8 mouse cellular contexts compared by ENCODE assay signal in the genomic region with DNA sequence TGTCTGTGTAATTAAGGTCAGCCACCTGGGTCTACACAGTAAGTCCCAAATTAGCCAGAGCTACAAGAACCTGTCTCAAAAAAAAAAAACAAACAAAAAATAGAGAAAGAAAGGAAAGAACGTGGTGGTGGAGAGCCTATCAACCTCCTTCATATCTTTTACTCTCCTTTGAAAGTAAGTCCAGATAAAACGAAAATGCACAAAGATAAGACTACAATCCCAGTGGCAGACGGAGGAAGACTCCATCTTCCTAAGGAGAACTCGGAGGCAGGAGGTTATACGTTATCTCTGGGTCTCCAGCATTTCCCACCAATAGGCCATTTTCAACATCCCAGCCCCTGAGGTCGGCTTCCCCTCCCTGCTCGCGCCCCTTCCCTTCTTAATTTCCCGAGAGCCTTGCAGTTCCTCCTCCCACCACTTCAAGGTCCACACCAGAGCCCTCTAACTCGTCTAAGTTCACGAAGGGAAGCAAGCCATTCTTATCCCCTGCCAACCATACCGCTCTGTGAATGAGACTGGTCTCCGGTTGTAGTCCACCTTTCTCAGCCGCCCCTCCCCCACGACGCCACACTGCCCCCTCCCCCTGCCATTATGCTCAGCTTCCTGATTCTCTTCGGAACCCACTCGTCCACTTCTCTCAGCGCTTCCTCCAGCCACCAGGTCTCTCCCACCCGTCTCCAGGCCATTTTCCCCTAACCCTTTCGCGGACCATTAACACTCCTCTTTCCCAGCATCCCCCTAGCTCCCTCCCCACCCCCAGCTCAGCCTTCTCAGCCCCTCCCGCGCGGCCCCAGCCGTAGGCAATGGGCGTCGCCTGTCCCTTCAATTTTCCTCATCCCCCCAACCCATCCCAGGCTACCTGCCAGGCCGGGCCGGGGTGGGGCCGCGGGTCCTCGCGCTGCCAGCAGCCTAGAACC. TPM values are rescaled to one million over a fixed set of nuclear protein-coding genes. Genes with fewer than 3 reads are reported as not detected.
DNase-seq lines count a peak whose midpoint lies in the region; ATAC-seq and TF ChIP-seq lines count a peak whose summit lies in the region.

No protein-coding gene starts in this region.

- DNase-seq in left cerebral cortex, adult 18-20 months (ENCODE audit: low spot score in 2 of 2): peak; percentile 24 to 30
- no peak for DNase-seq in left cerebral cortex, postnatal 36 days (ENCODE audit: low spot score in 2 of 2)
- peak; percentile 57 for DNase-seq in adipocyte (ENCODE audit: low spot score)
- no peak for DNase-seq in lung, adult 2 months
- DNase-seq in urinary bladder, adult 18-20 months (ENCODE audit: low spot score in 2 of 2): no peak

- TF ChIP-seq CTCF in lung, adult 2 months (IDR thresholded peaks at IDR 0.05; ENCODE audit: insufficient read depth, low read length): peak; percentile 21; the same call in 1 of the 2 replicates
- TF ChIP-seq CTCF in olfactory bulb, adult 2 months (IDR thresholded peaks at IDR 0.05; ENCODE audit: insufficient read depth, low read depth, low read length): 0 out of 2 replicates have a peak, but pooled peaks have one; percentile 13

- WGBS in forebrain, embryonic 16.5 days: under 1% methylated on average over 34 of the region's 34 CpGs
- WGBS in intestine, embryonic 16.5 days: under 1% methylated on average over 34 of the region's 34 CpGs
- WGBS in lung, adult 2 months: 1% methylated on average over 34 of the region's 34 CpGs
- WGBS in olfactory bulb, adult 2 months: under 1% methylated on average over 34 of the region's 34 CpGs

- peak; percentile 49 for ATAC-seq in forebrain, embryonic 16.5 days
- ATAC-seq in intestine, embryonic 16.5 days: no peak; the same call in 1 of the 2 replicates

- H3K4me1 ChIP-seq in forebrain, embryonic 16.5 days (replicated peaks; ENCODE audit: control insufficient read depth, insufficient read depth, low read length): peaks cover 27% of the 10 kb centered on the region
- H3K4me1 ChIP-seq in intestine, embryonic 16.5 days (ENCODE audit: control insufficient read depth, insufficient read depth, low read length): peaks cover 27% of the 10 kb centered on the region
- H3K4me1 ChIP-seq in lung, adult 2 months (ENCODE audit: control insufficient read depth, insufficient read depth, low read length): peaks cover 6% of the 10 kb centered on the region; the same call in 1 of the 2 replicates
- peaks cover 23% of the 10 kb centered on the region for H3K4me1 ChIP-seq in olfactory bulb, adult 2 months (ENCODE audit: control insufficient read depth, insufficient read depth, low read length)

- H3K4me3 ChIP-seq in forebrain, embryonic 16.5 days (replicated peaks; ENCODE audit: low read length): peak overlapping the region; percentile 72
- peak overlapping the region; percentile 74 for H3K4me3 ChIP-seq in intestine, embryonic 16.5 days (ENCODE audit: low read length)
- H3K4me3 ChIP-seq in lung, adult 2 months (replicated peaks; ENCODE audit: extremely low read depth, low read depth, low read length): peak overlapping the region; percentile 75
- peak overlapping the region; percentile 99 for H3K4me3 ChIP-seq in olfactory bulb, adult 2 months (ENCODE audit: insufficient read depth, low read depth, low read length)

- H3K27ac ChIP-seq in forebrain, embryonic 16.5 days (ENCODE audit: low read length): peak overlapping the region; percentile 84
- H3K27ac ChIP-seq in intestine, embryonic 16.5 days (ENCODE audit: low read length): peak overlapping the region; percentile 92
- H3K27ac ChIP-seq in olfactory bulb, adult 2 months (ENCODE audit: insufficient read depth, low read depth, low read length): no peak overlapping the region; the same call in 1 of the 2 replicates

- H3K36me3 ChIP-seq in forebrain, embryonic 16.5 days (ENCODE audit: control insufficient read depth, insufficient read depth): peaks cover 17% of the 10 kb centered on the region
- H3K36me3 ChIP-seq in intestine, embryonic 16.5 days (ENCODE audit: control insufficient read depth, insufficient read depth, low read length): peaks cover 24% of the 10 kb centered on the region

- H3K9me3 ChIP-seq in forebrain, embryonic 16.5 days (ENCODE audit: control insufficient read depth, low read length): no peaks in the 10 kb centered on the region
- H3K9me3 ChIP-seq in intestine, embryonic 16.5 days (ENCODE audit: control insufficient read depth, low read length): no peaks in the 10 kb centered on the region

- no peaks in the 10 kb centered on the region for H3K27me3 ChIP-seq in forebrain, embryonic 16.5 days (replicated peaks; ENCODE audit: control insufficient read depth, insufficient read depth, low read length)
- no peaks in the 10 kb centered on the region for H3K27me3 ChIP-seq in intestine, embryonic 16.5 days (replicated peaks; ENCODE audit: control insufficient read depth, insufficient read depth, low read length)

- peak overlapping the region; percentile 65 for H3K9ac ChIP-seq in forebrain, embryonic 16.5 days (replicated peaks; ENCODE audit: low read depth, low read length)
- peak overlapping the region; percentile 79 for H3K9ac ChIP-seq in intestine, embryonic 16.5 days (ENCODE audit: low read depth, low read length)

- TF ChIP-seq POLR2A in lung, adult 2 months (IDR thresholded peaks at IDR 0.05; ENCODE audit: borderline replicate concordance, extremely low read depth, low read depth, low read length): no peak
- TF ChIP-seq POLR2A in olfactory bulb, adult 2 months (IDR thresholded peaks at IDR 0.05; ENCODE audit: insufficient read depth, low read depth, low read length): 0 out of 2 replicates have a peak, but pooled peaks have one; percentile 9

- intact Hi-C loops in left cerebral cortex, postnatal 36 days (cut with DNase I): loop anchor here (2.0 kb wide), 1 partner anchor 33 kb away; a partner anchor contains a TSS

- H3K4me2 ChIP-seq in forebrain, embryonic 16.5 days (ENCODE audit: low read length): peak overlapping the region; percentile 81
- H3K4me2 ChIP-seq in intestine, embryonic 16.5 days (ENCODE audit: low read depth, low read length): peak overlapping the region; percentile 74

RNA-seq across cellular contexts. Expression of a gene that starts 0.6 kb away (rescaled TPM):
- total RNA-seq in left cerebral cortex, adult 18-20 months (2021): 100 to 1,000 TPM; 190 to 207 TPM
- total RNA-seq in left cerebral cortex, postnatal 36 days (2021): 100 to 1,000 TPM; 188 to 234 TPM
- 191 and 194 TPM in 2 replicates for polyA plus RNA-seq in forebrain, embryonic 16.5 days (2015; fragmentation: Nextera tagmentation; extraction: Ambion mirVana)
- 107 and 111 TPM in 2 replicates for polyA plus RNA-seq in intestine, embryonic 16.5 days (2015; fragmentation: Nextera tagmentation; extraction: Ambion mirVana)
- polyA plus RNA-seq in lung, adult 2 months (2012; rRNA removed): 68.4 and 78.1 TPM in 2 replicates
- polyA plus RNA-seq in olfactory bulb, adult 2 months (2012; ENCODE audit: insufficient read depth, insufficient read length, low replicate concordance, missing spikeins): not detected in 2 replicates

RNA-seq across cellular contexts. Expression of a gene that starts 1.5 kb away (rescaled TPM):
- total RNA-seq in left cerebral cortex, adult 18-20 months (2021): 100 to 1,000 TPM; 120 to 125 TPM
- total RNA-seq in left cerebral cortex, postnatal 36 days (2021): 100 to 1,000 TPM; 118 to 128 TPM
- polyA plus RNA-seq in forebrain, embryonic 16.5 days (2015; fragmentation: Nextera tagmentation; extraction: Ambion mirVana): 208 and 240 TPM in 2 replicates
- 164 and 169 TPM in 2 replicates for polyA plus RNA-seq in intestine, embryonic 16.5 days (2015; fragmentation: Nextera tagmentation; extraction: Ambion mirVana)
- polyA plus RNA-seq in lung, adult 2 months (2012; rRNA removed): 48.2 and 55.7 TPM in 2 replicates
- polyA plus RNA-seq in olfactory bulb, adult 2 months (2012; ENCODE audit: insufficient read depth, insufficient read length, low replicate concordance, missing spikeins): not detected in 2 replicates

RNA-seq across cellular contexts. Expression of a gene that starts 5.9 kb away (rescaled TPM):
- 10 to 100 TPM; 17.1 to 17.2 TPM for total RNA-seq in left cerebral cortex, adult 18-20 months (2021)
- total RNA-seq in left cerebral cortex, postnatal 36 days (2021): 10 to 100 TPM; 14.9 to 16.5 TPM
- 47.7 and 51.1 TPM in 2 replicates for polyA plus RNA-seq in forebrain, embryonic 16.5 days (2015; fragmentation: Nextera tagmentation; extraction: Ambion mirVana)
- 64.8 and 67.4 TPM in 2 replicates for polyA plus RNA-seq in intestine, embryonic 16.5 days (2015; fragmentation: Nextera tagmentation; extraction: Ambion mirVana)
- 27.3 and 30.8 TPM in 2 replicates for polyA plus RNA-seq in lung, adult 2 months (2012; rRNA removed)
- polyA plus RNA-seq in olfactory bulb, adult 2 months (2012; ENCODE audit: insufficient read depth, insufficient read length, low replicate concordance, missing spikeins): not detected in 2 replicates

RNA-seq across cellular contexts. Expression of a gene that starts 24.8 kb away (rescaled TPM):
- 10 to 100 TPM; 81.5 to 89.3 TPM for total RNA-seq in left cerebral cortex, adult 18-20 months (2021)
- 10 to 100 TPM; 81.9 to 84.7 TPM for total RNA-seq in left cerebral cortex, postnatal 36 days (2021)
- 87.5 and 96.6 TPM in 2 replicates for polyA plus RNA-seq in forebrain, embryonic 16.5 days (2015; fragmentation: Nextera tagmentation; extraction: Ambion mirVana)
- 69.7 and 73.4 TPM in 2 replicates for polyA plus RNA-seq in intestine, embryonic 16.5 days (2015; fragmentation: Nextera tagmentation; extraction: Ambion mirVana)
- polyA plus RNA-seq in lung, adult 2 months (2012; rRNA removed): 44.4 and 53.8 TPM in 2 replicates
- 293 TPM in 1 of 2 replicates, not detected in the other for polyA plus RNA-seq in olfactory bulb, adult 2 months (2012; ENCODE audit: insufficient read depth, insufficient read length, low replicate concordance, missing spikeins)

RNA-seq across cellular contexts. Expression of a gene that starts 30.0 kb away (rescaled TPM):
- total RNA-seq in left cerebral cortex, adult 18-20 months (2021): 10 to 100 TPM; 26.1 to 27.1 TPM
- total RNA-seq in left cerebral cortex, postnatal 36 days (2021): 10 to 100 TPM; 27.8 to 29.1 TPM
- 38.8 and 42.8 TPM in 2 replicates for polyA plus RNA-seq in forebrain, embryonic 16.5 days (2015; fragmentation: Nextera tagmentation; extraction: Ambion mirVana)
- polyA plus RNA-seq in intestine, embryonic 16.5 days (2015; fragmentation: Nextera tagmentation; extraction: Ambion mirVana): 42.4 and 43.1 TPM in 2 replicates
- polyA plus RNA-seq in lung, adult 2 months (2012; rRNA removed): 40.1 and 45.7 TPM in 2 replicates
- polyA plus RNA-seq in olfactory bulb, adult 2 months (2012; ENCODE audit: insufficient read depth, insufficient read length, low replicate concordance, missing spikeins): not detected in 2 replicates

Comparison
In these comparisons a context has a peak if more than half of its experiments do, and no peak if none do; other contexts are left out.
1. DNase-seq: peak in left cerebral cortex, adult 18-20 months (2 of 2) and adipocyte (single experiment); none in left cerebral cortex, postnatal 36 days (0 of 2), lung, adult 2 months (single experiment) and urinary bladder, adult 18-20 months (0 of 2).
2. RNA of a gene that starts 0.6 kb away (polyA plus RNA-seq): 191 to 194 TPM in forebrain, embryonic 16.5 days, 107 to 111 TPM in intestine, embryonic 16.5 days and 68.4 to 78.1 TPM in lung, adult 2 months; not detected in olfactory bulb, adult 2 months; every median in the first group is over 10 times any median in the second.
3. RNA of a gene that starts 1.5 kb away (polyA plus RNA-seq): 208 to 240 TPM in forebrain, embryonic 16.5 days, 164 to 169 TPM in intestine, embryonic 16.5 days and 48.2 to 55.7 TPM in lung, adult 2 months; not detected in olfactory bulb, adult 2 months; every median in the first group is over 10 times any median in the second.
4. RNA of a gene that starts 5.9 kb away (polyA plus RNA-seq): 64.8 to 67.4 TPM in intestine, embryonic 16.5 days, 47.7 to 51.1 TPM in forebrain, embryonic 16.5 days and 27.3 to 30.8 TPM in lung, adult 2 months; not detected in olfactory bulb, adult 2 months; every median in the first group is over 10 times any median in the second.
5. Peak in every context shown above with its lines, with median percentiles within 50 percentile points of each other: H3K4me3 ChIP-seq.